Mouse (Mus musculus) left cerebral cortex, postnatal 25 days (tissue): Measurements from ENCODE around the gene Gng7. TPM values are rescaled to one million over a fixed set of nuclear protein-coding genes. Genes with fewer than 3 reads are reported as not detected.

Experiments
- DNase-seq, 2 experiments: peaks; one replicate each; pipeline ENCODE4 v3.0.0; 2022; ENCODE audit warnings: low spot score in 2 of 2, mixed read lengths in 1 of 2
- intact Hi-C: fragments of 180-260 bp; cut with DNase I; formaldehyde crosslinking; loops from one replicate; pipeline ENCODE4 v1.15.1; 2025
- total RNA-seq, 2 experiments: library from RNA; stranded (reverse); gene quantifications; 2 replicates each; pipeline ENCODE4 v1.2.3; 2021

Gng7 gene
- total RNA-seq, 2 experiments from 2014 or later, result 83.8 to 196 TPM

DNA sequence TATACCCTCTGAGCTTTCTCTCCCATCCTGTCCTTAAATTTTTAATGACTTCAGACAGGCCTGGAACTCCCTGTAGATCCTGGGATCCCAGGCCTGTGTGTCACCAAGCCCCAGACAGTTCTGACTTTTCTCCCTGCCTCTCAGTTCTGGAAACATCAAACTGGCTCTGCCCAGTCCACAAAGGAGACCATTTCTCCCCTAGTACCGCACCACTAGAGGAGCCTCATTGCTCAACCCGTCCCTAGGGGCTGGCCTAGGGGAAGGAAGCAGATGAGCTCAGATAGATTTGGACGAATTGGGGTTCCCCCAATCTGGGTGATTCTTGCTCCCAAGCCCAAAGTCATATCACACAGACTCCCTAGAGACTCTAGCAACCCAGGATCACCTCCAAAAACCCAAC is 79.5 kb downstream of the Gng7 start:
- intact Hi-C loops, result no loop called here
- no peak for DNase-seq

DNA sequence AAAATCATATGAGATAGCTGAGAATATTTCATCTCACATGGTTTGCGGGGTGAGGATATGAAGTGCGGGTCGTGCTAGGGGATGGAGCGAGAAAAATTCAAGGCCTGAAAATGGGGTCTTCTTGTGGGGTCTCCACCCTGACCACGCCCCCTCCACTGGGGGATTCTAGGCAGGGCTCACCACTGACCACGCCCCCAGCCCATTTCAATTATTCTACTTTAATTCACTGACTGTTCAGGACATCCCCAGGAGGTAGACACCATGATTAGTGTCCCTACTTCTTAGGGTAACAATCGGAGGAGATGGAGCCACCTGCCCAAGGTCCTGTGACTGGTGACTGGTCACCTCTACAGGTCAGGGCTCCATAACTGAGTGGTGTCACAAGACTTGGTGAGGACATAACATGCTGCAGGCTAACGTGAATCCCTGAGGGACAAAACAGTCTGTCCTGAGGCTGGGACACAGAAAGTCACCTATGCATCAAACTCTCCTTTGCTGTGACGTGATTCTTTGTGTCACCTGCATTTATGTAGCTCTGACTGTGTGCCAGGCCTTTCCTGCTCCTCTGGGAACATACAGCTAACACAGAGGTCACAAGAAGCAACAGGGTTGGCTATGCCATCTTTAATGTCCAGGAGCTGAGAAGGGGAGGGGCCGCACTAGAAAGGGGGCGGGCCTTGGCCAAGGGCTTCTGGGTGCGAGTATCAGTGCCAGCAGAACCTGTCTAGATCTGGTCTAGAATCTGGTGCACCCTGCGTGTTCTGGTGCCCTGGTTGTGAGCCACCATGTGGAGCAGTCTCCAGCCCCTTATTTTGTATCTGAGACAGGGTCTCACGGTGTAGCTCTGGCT is 80.4 kb downstream of the Gng7 start:
- DNase-seq, result no peak
- intact Hi-C loops, result no loop called here

DNA sequence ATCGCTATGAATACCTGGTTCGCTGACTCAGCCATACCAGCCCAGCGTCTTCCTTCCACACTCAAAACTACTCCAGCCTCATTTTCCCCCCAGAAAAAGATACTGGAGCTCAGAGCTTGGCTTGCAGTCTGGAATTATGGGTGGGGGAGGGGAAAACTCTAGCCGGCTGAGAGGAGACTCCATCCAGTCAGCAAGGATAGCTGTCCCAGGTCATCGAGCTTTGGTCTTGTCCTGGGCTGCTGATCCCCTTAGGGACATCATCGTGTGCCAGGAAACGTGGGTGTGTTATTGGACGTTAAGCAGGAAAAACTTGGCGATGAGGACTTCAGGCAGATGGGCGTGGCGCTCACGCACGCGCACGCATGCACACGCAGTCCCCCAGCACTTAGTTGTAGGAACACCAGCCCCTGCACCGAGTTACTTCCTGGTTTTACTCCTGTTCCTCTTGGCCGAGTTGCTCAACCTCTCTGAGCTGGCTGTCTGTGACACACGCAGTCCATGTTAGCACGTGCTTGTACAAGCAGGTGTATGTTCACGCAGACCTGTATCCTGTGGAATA is 81.2 kb downstream of the Gng7 start:
- DNase-seq, result peak in 1 of 2 experiments; percentile 17
- intact Hi-C loops, result no loop called here

DNA sequence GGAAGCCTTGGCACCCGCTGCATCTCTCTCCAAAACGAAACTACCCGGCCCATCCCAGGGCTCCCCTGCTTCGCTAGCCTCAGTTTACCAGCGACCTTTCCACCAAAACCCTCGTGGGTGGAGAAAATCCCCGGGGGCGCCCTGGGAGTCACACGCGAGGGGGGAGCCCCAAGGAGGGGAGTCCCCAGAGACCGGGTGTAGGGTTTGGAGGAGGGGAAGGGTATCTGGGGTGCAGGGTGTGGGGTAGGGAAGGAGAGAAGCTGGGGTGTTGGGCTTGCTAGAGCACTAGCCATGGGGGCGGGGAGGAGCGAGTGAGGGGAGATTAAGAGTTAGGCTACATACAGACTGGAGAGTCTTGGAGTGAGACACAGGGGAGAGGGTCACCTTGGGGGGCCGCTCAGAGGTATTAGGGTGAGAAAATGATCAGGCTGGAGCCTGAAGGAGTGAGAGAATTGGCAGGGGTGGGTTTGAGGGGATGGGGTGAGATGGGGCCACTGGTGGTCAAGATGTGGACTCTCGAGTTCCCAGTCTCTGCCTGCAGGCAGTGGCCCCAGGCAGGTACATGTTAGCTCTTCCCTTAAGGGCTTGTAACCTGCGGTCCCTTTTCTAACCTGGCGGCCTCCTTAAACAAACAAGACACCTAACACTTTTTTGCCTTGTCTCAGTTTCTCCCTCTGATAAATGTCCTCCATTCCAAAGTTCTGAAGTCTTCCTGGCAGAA is 81.9 kb downstream of the Gng7 start:
- intact Hi-C loops, result no loop called here
- no peak for DNase-seq

DNA sequence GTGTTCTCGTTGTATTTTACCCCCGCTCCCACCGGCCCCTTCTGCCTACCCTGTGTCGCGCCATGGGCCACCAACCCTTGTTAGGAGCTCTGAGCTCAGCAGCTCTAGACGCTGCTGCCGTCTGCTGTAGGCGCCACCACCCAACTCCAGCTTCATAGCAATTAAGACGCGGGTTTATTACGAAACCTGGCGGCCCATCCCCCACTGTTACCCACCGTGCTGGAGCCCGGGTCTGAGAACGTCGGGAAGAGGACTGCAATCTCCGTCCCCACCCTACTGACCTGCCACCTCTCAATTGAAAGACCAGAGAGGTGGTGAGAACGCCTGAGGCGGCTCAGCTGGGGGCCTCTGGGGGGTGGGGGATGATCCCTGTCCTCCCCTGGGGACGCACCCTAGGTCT is 82.5 kb downstream of the Gng7 start:
- intact Hi-C loops, result no loop called here
- DNase-seq, result no peak

DNA sequence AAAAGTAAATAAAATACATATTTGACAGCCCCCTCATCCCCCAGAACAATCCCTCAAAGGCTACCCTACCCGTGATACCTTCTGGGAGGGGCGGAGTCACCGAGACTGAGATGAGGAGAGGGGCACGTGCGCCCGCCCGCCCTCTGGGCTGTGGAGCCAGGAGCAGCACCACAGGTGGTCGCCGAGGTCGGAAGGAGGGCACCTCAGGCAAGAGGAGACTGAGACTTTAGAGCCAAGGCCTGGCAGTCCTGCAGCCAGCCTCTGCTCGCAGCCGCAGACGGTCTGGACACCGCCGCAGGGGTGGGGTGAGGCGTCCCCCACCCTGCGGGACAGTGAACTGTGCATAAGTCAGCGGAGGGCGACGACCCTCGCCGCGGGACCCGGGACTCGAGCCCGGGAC is 83.0 kb downstream of the Gng7 start:
- intact Hi-C loops, result no loop called here
- no peak for DNase-seq

DNA sequence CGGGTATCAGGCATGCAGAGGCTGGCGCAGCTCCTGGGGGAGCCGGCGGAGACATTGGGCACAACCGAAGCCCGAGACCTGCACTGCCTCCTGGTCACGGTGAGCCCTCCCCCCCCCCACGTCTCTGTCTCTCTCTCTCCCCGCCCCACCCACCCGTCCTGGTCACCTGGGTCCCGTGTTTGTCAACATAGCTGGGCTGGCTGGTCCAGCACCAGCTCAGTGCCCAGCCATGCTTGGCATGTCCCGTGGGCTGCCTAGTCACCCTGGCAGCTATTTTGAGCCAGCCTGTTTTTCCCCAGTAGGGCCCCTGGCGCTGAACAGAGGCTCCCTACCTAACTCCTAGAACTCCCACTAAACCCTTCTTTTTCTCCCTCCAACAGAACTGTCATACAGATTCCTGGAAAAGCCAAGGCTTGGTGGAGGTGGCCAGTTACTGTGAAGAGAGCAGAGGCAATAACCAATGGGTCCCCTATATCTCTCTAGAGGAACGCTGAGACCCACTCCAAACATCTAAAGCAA is 83.5 kb downstream of the Gng7 start:
- DNase-seq, result peak in 1 of 2 experiments; percentile 32
- intact Hi-C loops, result no loop called here

DNA sequence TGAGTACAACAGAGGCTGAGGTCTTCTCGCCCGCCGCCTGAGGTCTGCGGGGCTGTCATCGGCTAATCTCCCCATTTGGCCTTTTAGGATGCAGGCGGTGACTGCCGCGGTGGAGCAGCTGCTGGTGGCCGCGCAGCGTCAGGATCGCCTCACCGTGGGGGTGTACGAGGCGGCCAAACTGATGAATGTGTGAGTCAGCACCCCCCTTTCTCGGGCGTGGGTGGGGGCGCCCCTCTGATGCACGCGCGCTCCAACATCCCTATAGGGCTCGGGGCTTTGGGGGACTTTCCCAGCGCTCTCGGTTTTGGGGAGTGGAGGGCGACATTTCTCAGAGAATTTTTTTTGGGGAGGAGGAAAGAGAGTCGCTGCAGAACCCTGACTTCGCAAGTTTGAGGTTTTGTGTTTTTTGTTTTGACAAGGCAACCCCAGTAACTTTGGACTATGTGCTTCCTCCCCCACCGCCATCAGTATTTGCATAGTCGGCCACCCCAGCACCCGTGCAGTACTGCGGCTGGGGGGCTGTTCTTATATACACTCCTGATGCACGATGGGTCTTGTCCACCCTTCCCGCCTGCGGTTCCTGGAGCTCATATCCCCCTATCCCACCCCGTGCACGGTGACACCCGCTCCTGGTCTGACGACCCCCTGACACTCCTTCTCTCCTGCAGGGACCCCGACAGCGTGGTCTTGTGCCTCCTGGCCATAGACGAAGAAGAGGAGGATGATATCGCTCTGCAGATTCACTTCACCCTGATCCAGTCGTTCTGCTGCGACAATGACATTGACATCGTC is 84.2 kb downstream of the Gng7 start:
- intact Hi-C loops, result no loop called here
- DNase-seq, result peak in 1 of 2 experiments; percentile 72

DNA sequence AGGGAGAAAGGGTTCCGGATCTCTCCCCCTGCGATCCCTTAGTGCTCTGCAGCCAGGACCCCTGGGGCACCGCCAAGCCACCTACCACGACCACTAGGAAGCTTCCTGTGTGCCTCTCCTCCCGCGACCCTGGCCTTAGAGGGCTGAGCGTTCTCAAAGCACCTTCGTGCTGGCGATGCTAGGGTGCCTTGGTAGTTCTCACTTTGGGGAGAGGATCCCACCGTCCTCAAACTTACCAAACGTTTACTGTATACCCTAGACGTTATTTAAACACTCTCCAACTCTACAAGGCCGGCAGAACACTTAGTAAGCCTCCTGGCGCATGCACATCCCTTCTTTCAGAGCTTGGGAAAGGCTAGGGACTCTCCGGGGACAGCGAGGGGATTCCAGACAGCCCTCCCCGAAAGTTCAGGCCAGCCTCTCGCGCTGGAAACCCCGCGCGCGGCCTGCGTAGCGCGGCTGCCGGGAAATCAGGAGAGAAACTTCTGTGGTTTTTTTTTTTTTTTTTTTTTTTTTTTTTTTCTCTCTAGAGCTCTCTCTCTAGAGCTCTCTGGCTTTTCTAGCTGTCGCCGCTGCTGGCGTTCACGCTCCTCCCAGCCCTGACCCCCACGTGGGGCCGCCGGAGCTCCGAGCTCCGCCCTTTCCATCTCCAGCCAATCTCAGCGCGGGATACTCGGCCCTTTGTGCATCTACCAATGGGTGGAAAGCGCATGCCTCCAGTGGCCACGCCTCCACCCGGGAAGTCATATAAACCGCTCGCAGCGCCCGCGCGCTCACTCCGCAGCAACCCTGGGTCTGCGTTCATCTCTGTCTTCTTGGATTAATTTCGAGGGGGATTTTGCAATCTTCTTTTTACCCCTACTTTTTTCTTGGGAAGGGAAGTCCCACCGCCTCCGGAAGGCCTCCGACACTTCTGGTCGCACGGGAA is 85.2 kb downstream of the Gng7 start, which contains the start of gene Gadd45b:
Gene Gadd45b (plus strand): TSS at position 775 of the 928 bp plus-strand sequence.
- intact Hi-C loops, result loop anchor here (1.0 to 2.0 kb wide), 3 partner anchors 59 to 245 kb away; no protein-coding TSS in a partner anchor
- DNase-seq, result peak; percentile 97 to 99

DNA sequence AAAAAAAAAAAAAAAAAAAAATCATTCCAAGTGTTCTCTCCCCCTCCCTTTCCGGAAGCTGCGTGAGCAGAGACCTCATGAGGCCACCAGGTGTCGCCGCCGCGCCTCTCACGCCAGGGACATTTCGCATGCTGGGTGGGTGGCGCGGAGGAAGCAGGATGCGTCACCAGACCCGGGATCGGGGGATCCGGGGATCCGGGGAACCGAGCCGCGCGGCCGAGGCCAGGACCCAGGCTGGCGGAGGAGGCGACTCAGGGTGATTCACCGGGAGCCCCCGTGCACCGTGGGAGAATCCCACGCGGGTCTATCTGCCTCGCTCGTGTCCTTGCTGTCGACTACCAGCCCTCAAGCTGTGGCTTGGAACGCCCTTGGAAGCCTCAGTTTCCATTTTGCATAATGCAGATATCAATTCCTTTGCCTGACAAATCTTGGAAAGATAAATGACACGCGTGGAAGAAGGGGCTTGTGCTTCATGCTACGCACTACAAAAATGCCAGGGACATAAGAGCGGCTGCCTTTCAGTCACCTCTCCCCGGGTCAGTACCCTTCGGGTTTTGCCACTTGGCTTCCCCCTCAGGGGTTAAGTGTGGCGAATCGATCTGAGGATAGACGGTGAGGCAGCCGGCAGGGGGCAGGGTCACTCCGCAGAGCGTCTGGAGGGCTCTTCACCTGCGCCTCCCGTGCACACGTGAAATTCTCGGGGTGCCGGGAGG is 86.0 kb downstream of the Gng7 start:
- peak; percentile 94 to 96 for DNase-seq
- intact Hi-C loops, result loop anchor here (1.0 to 2.0 kb wide), 3 partner anchors 60 to 246 kb away; no protein-coding TSS in a partner anchor

DNA sequence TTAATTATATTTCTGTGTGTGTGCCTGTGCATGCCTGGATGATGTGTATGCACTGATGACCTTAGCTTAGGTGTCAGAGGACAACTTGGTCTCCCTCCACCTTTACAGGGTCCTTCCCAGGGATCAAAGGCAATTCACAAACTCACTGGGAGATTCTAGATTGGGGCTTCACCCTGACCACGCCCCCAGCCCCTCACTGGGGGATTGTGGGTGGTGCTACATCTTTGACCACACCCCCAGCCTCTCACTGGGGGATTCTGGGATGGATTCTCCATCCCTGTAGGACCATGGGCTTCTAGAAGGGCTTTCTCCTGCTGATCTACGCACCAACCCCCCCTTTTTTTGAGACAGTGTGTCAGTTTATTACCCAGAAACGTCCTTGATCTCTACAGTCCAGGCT is 89.3 kb downstream of the Gng7 start:
- intact Hi-C loops, result no loop called here
- DNase-seq, result no peak

DNA sequence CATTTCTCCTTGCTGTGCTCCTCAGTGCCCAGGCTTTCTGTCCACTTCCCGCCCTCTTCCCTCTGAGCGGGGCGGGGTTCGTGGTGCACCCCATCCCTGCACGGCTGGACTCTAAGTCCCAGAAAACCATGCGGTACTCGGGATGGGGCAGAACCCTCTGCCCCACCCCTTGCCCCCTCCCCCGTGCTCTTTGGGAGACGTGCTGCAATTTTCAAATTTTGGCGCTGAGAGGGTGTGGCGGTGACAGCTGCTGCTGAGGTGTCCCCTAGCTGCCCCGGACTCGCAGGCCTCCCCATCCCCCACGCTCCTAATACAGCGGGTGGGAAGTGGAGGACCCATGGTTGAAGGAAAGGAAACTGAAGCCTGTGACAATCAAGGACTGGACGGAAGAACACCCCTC is 92.8 kb downstream of the Gng7 start:
- DNase-seq, result no peak
- intact Hi-C loops, result no loop called here

DNA sequence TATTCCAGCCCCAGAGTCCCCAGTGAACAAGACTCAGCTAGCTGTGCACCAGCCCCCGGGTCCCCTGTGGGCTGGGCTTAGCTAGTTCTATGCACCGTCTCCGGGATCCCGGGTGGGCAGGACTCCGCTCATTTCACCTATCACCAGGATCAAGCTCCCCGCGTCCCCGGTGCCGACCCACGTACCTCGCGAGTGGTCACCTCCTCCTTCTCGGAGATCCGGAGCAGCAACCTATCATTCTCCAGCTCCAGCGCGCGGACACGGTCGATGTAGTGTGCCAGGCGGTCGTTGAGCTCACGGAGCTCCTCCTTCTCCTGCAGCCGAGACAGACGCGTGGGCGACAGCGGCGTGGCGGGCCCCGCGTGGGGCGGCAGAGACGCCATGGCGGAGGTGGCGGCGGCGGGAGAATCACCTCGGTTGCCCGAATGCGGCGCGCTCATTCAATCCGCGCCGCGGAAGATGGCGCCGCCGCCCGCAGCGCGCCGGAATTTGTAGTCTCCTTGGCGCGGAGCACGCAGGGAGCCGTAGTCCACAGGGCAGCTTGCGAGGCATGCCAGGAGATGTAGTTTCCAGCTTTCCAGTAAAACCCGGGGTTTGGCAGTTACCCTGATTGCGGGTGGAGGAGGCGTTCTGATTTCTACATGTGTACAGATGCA is 96.8 kb downstream of the Gng7 start, which contains the start of gene Lmnb2:
Gene Lmnb2 (minus strand): TSS at position 467 of the 656 bp plus-strand sequence.
- intact Hi-C loops, result no loop called here
- DNase-seq, result peak; percentile 85 to 91

DNA sequence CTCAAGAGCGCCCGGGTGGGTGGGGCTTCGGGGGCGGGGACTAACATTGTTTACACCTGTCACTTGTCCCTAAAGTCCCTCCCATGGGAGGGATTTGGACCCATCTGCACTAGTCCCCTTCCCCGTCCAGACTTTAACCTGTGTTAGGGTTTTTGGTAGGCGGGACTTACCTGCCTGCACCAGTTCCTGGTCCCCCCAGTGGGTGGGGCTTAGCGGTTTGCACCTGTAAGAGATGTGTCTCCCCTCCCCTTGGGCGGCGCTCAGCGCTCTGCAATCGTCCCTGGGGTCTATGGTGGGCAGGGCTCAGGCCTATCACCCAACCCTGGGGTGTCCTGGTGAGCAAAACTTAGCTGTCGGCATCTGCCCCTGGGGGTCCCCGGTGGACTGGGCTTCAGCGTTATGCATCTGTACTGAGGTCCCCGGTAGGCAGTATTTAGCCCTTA is 97.4 kb downstream of the Gng7 start:
- intact Hi-C loops, result no loop called here

DNA sequence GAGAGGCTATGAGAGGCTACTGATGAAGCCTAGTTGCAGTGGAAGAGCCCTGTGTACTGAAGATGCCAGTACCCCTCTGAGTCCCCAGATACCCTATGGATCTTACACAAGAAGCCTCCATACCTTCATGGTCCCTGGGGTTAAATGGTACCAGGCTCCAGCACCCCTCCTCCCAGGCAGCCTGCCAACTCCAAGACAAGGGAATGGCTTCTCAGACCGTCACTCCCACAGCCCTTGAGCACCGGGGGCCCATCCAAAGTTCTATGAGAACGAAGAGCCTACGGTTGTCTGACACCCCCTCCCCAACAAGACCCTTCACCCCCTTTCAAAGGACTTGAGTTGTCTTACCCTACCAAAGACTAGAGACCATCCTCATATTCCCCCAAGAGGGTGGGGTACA is 99.0 kb downstream of the Gng7 start:
- DNase-seq, result no peak
- intact Hi-C loops, result no loop called here

More for the DNA sequence above, 97.4 kb downstream of the Gng7 start:
- DNase-seq, result no peak

DNA sequence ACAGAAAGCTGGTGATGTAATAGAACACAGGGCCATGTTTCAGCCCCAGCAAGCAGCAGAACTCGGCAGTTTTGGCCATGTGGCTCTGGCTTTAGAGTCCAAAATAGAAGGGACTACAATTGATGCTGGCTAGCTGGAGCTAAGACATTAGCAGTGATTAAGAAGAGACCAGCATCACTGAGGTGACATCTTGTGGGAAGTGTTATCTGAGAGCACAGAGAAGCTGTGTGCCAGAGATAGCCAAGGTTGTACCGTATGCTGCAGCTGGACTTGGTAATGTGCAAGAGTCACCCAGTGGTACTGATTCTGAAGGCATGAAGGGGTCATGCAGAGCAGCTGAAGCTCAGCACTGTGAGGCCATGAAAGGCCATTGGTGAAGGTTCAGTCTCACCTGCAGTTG is 99.5 kb downstream of the Gng7 start:
- intact Hi-C loops, result no loop called here
- DNase-seq, result no peak

DNA sequence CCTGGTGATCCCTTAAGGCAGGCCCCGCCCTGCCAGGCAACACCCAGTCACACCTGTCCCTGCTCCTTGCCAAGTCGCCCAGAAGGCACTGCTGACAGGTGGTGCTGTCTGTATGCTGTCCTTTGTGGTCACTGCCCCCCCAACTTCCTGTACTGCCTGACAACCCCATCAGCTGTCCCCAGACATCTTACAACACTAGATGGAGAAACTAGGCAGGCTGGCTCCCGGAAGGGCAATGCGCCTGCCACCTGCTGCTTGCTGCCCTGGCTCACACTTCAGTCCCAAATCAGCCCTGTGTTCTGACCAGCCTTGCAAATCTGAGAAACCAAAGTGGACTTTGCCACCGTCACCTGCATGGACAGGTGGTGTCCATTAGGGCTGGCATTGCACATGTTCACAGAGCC is 100.5 kb downstream of the Gng7 start:
- intact Hi-C loops, result no loop called here

More for the DNA sequence above, 100.5 kb downstream of the Gng7 start:
- no peak for DNase-seq
